Comparison of ENCODE assay signal across 9 mouse cellular contexts in genomic region chr17:87473736-87474500, GRCm38 (mm10). TPM values are rescaled to one million over a fixed set of nuclear protein-coding genes. Genes with fewer than 3 reads are reported as not detected.
DNase-seq lines count a peak whose midpoint lies in the region; ATAC-seq and TF ChIP-seq lines count a peak whose summit lies in the region.
"Had no signal": no experiment of that assay in that cellular context is flagged by ENCODE, and none has a peak within 500 bp of the region (broad histone marks: within the 10 kb centered on the region; RNA-seq: fewer than 3 reads in every experiment).

No protein-coding gene starts in this region.

- peak overlapping the region; percentile 73 for H3K4me2 ChIP-seq in kidney, embryonic 16.5 days (replicated peaks; ENCODE audit: low read depth, low read length)
- peak overlapping the region; percentile 67 for H3K4me2 ChIP-seq in liver, embryonic 11.5 days
- H3K4me2 ChIP-seq in midbrain, postnatal 0 days (ENCODE audit: low read depth, low read length, poor library complexity, severe bottlenecking) = peak overlapping the region; percentile 46
- H3K4me2 ChIP-seq in stomach, postnatal 0 days (replicated peaks; ENCODE audit: low read depth) = peak overlapping the region; percentile 55

- H3K9ac ChIP-seq in kidney, embryonic 16.5 days (replicated peaks; ENCODE audit: low read length) = peak overlapping the region; percentile 52
- H3K9ac ChIP-seq in liver, embryonic 11.5 days (ENCODE audit: low read depth, low read length) = no peak overlapping the region
- H3K9ac ChIP-seq in midbrain, postnatal 0 days (replicated peaks; ENCODE audit: low read length, poor library complexity, severe bottlenecking) = peak overlapping the region; percentile 24; the same call in 1 of the 2 replicates
- H3K9ac ChIP-seq in stomach, postnatal 0 days (ENCODE audit: low read length) = peak overlapping the region; percentile 38; the same call in 1 of the 2 replicates

- TF ChIP-seq CTCF in midbrain, postnatal 0 days (IDR thresholded peaks at IDR 0.05) = no peak
- no peak for TF ChIP-seq CTCF in stomach, postnatal 0 days (IDR thresholded peaks at IDR 0.05; ENCODE audit: low read depth)

- peaks cover 28% of the 10 kb centered on the region for H3K4me1 ChIP-seq in embryonic facial prominence, embryonic 10.5 days
- H3K4me1 ChIP-seq in heart, embryonic 10.5 days = peaks cover 63% of the 10 kb centered on the region
- peaks cover 28% of the 10 kb centered on the region for H3K4me1 ChIP-seq in kidney, embryonic 16.5 days (ENCODE audit: insufficient read depth, low read length)
- peaks cover 37% of the 10 kb centered on the region for H3K4me1 ChIP-seq in liver, embryonic 11.5 days (replicated peaks; ENCODE audit: control insufficient read depth, insufficient read depth, low read length)
- H3K4me1 ChIP-seq in midbrain, postnatal 0 days (ENCODE audit: insufficient read depth, low read length) = peaks cover 9% of the 10 kb centered on the region
- peaks cover 8% of the 10 kb centered on the region; the same call in 1 of the 2 replicates for H3K4me1 ChIP-seq in stomach, postnatal 0 days (replicated peaks; ENCODE audit: control insufficient read depth, insufficient read depth)

- H3K4me3 ChIP-seq in embryonic facial prominence, embryonic 10.5 days = peak overlapping the region; percentile 56
- peak overlapping the region; percentile 62 for H3K4me3 ChIP-seq in heart, embryonic 10.5 days
- peak overlapping the region; percentile 42 for H3K4me3 ChIP-seq in kidney, embryonic 16.5 days (ENCODE audit: low read length)
- peak overlapping the region; percentile 10 for H3K4me3 ChIP-seq in liver, embryonic 11.5 days (ENCODE audit: low read depth, low read length)
- H3K4me3 ChIP-seq in midbrain, postnatal 0 days (ENCODE audit: low read depth, low read length) = peak overlapping the region; percentile 22; the same call in 1 of the 2 replicates
- H3K4me3 ChIP-seq in stomach, postnatal 0 days (ENCODE audit: low read depth, low read length) = peak overlapping the region; percentile 25

- H3K27ac ChIP-seq in embryonic facial prominence, embryonic 10.5 days (replicated peaks) = peak overlapping the region; percentile 59
- peak overlapping the region; percentile 84 for H3K27ac ChIP-seq in heart, embryonic 10.5 days
- peak overlapping the region; percentile 45; the same call in 1 of the 2 replicates for H3K27ac ChIP-seq in kidney, embryonic 16.5 days (ENCODE audit: low read length)
- H3K27ac ChIP-seq in liver, embryonic 11.5 days (ENCODE audit: low read depth, low read length) = no peak overlapping the region
- H3K27ac ChIP-seq in midbrain, postnatal 0 days (ENCODE audit: low read depth, low read length) = peak overlapping the region; percentile 57
- H3K27ac ChIP-seq in stomach, postnatal 0 days (replicated peaks) = peak overlapping the region; percentile 63

- peaks cover 45% of the 10 kb centered on the region for H3K27me3 ChIP-seq in embryonic facial prominence, embryonic 10.5 days (replicated peaks; ENCODE audit: low read depth, poor library complexity, severe bottlenecking)
- peaks cover 8% of the 10 kb centered on the region for H3K27me3 ChIP-seq in heart, embryonic 10.5 days (ENCODE audit: insufficient read depth, poor library complexity, severe bottlenecking)
- no peaks in the 10 kb centered on the region for H3K27me3 ChIP-seq in kidney, embryonic 16.5 days (ENCODE audit: insufficient read depth, low read length)
- peaks cover 10% of the 10 kb centered on the region; the same call in 1 of the 2 replicates for H3K27me3 ChIP-seq in liver, embryonic 11.5 days (replicated peaks; ENCODE audit: control insufficient read depth, insufficient read depth, low read length)
- no peaks in the 10 kb centered on the region for H3K27me3 ChIP-seq in midbrain, postnatal 0 days (ENCODE audit: insufficient read depth, low read length)
- H3K27me3 ChIP-seq in stomach, postnatal 0 days (ENCODE audit: control insufficient read depth, insufficient read depth, low read length) = no peaks in the 10 kb centered on the region
- H3K27me3 ChIP-seq: Patski had no signal

- WGBS in embryonic facial prominence, embryonic 10.5 days = under 1% methylated on average over 23 of the region's 23 CpGs
- under 1% methylated on average over 23 of the region's 23 CpGs for WGBS in heart, embryonic 10.5 days
- WGBS in kidney, embryonic 16.5 days = 1% methylated on average over 23 of the region's 23 CpGs
- 3% methylated on average over 23 of the region's 23 CpGs for WGBS in liver, embryonic 11.5 days
- WGBS in midbrain, postnatal 0 days = 2% methylated on average over 23 of the region's 23 CpGs
- WGBS in stomach, postnatal 0 days = 2% methylated on average over 23 of the region's 23 CpGs

- DNase-seq in urinary bladder, postnatal 25 days (ENCODE audit: low spot score) = peak; percentile 24
- no peak for DNase-seq in urinary bladder, postnatal 4 days (ENCODE audit: low spot score in 2 of 2)
- DNase-seq in embryonic facial prominence, embryonic 10.5 days (ENCODE audit: low spot score) = peak; percentile 52
- DNase-seq in heart, embryonic 10.5 days (ENCODE audit: low spot score) = no peak
- DNase-seq in liver, embryonic 11.5 days (ENCODE audit: low spot score) = peak; percentile 52
- DNase-seq in midbrain, postnatal 0 days (ENCODE audit: low spot score) = peak; percentile 74
- DNase-seq in stomach, postnatal 0 days (ENCODE audit: low spot score) = peak; percentile 55

- no peaks in the 10 kb centered on the region for H3K9me3 ChIP-seq in embryonic facial prominence, embryonic 10.5 days
- H3K9me3 ChIP-seq in heart, embryonic 10.5 days = no peaks in the 10 kb centered on the region
- H3K9me3 ChIP-seq in kidney, embryonic 16.5 days (ENCODE audit: low read length) = no peaks in the 10 kb centered on the region
- H3K9me3 ChIP-seq in liver, embryonic 11.5 days (ENCODE audit: control insufficient read depth, low read length) = no peaks in the 10 kb centered on the region
- H3K9me3 ChIP-seq in midbrain, postnatal 0 days (ENCODE audit: low read length) = no peaks in the 10 kb centered on the region
- no peaks in the 10 kb centered on the region for H3K9me3 ChIP-seq in stomach, postnatal 0 days (ENCODE audit: control insufficient read depth, low read length)

- H3K36me3 ChIP-seq in embryonic facial prominence, embryonic 10.5 days (replicated peaks) = no peaks in the 10 kb centered on the region
- no peaks in the 10 kb centered on the region for H3K36me3 ChIP-seq in heart, embryonic 10.5 days
- H3K36me3 ChIP-seq in kidney, embryonic 16.5 days (ENCODE audit: insufficient read depth, low read length) = no peaks in the 10 kb centered on the region
- H3K36me3 ChIP-seq in liver, embryonic 11.5 days (ENCODE audit: control insufficient read depth, insufficient read depth, low read length) = no peaks in the 10 kb centered on the region
- H3K36me3 ChIP-seq in midbrain, postnatal 0 days (ENCODE audit: insufficient read depth, low read length) = no peaks in the 10 kb centered on the region
- no peaks in the 10 kb centered on the region for H3K36me3 ChIP-seq in stomach, postnatal 0 days (ENCODE audit: control insufficient read depth, insufficient read depth, low read length)

- no peak for TF ChIP-seq EP300 in stomach, postnatal 0 days (optimal IDR thresholded peaks at IDR 0.05)

- peak; percentile 87 for ATAC-seq in kidney, embryonic 16.5 days (ENCODE audit: low FRiP score, low TSS enrichment)
- 0 out of 2 replicates have a peak, but pooled peaks have one; percentile 14 for ATAC-seq in liver, embryonic 11.5 days (replicated peaks; ENCODE audit: low FRiP score)
- peak; percentile 76 for ATAC-seq in midbrain, postnatal 0 days (ENCODE audit: low FRiP score)
- peak; percentile 63 for ATAC-seq in stomach, postnatal 0 days (ENCODE audit: low FRiP score, low TSS enrichment)
- ATAC-seq: Patski had no signal

RNA-seq across cellular contexts. Expression of gene Calm2, which starts 27.2 kb away (rescaled TPM):
- polyA plus RNA-seq in embryonic facial prominence, embryonic 10.5 days (2016; fragmentation: Nextera tagmentation; extraction: Ambion mirVana) = 1,075 and 1,119 TPM in 2 replicates
- polyA plus RNA-seq in heart, embryonic 10.5 days (2016; fragmentation: Nextera tagmentation; extraction: Ambion mirVana) = 738 and 942 TPM in 2 replicates
- polyA plus RNA-seq in kidney, embryonic 16.5 days (2015; fragmentation: Nextera tagmentation; extraction: Ambion mirVana) = 1,041 and 1,124 TPM in 2 replicates
- 744 and 764 TPM in 2 replicates for polyA plus RNA-seq in liver, embryonic 11.5 days (2014; fragmentation: Nextera tagmentation; extraction: Ambion mirVana)
- total RNA-seq in midbrain, postnatal 0 days (2014; rRNA removed) = 1,303 and 1,380 TPM in 2 replicates
- 3,238 and 3,263 TPM in 2 replicates for polyA plus RNA-seq in midbrain, postnatal 0 days (2015; fragmentation: Nextera tagmentation; extraction: Ambion mirVana)
- 781 and 848 TPM in 2 replicates for polyA plus RNA-seq in stomach, postnatal 0 days (2015; fragmentation: Nextera tagmentation; extraction: Ambion mirVana)

RNA-seq across cellular contexts. Expression of gene Stpg4, which starts 46.4 kb away (rescaled TPM):
- polyA plus RNA-seq in embryonic facial prominence, embryonic 10.5 days (2016; fragmentation: Nextera tagmentation; extraction: Ambion mirVana) = not detected in 2 replicates
- 0.52 TPM in 1 of 2 replicates, not detected in the other for polyA plus RNA-seq in heart, embryonic 10.5 days (2016; fragmentation: Nextera tagmentation; extraction: Ambion mirVana)
- polyA plus RNA-seq in kidney, embryonic 16.5 days (2015; fragmentation: Nextera tagmentation; extraction: Ambion mirVana) = 0.60 TPM in 1 of 2 replicates, not detected in the other
- polyA plus RNA-seq in liver, embryonic 11.5 days (2014; fragmentation: Nextera tagmentation; extraction: Ambion mirVana) = not detected in 2 replicates
- total RNA-seq in midbrain, postnatal 0 days (2014; rRNA removed) = not detected in 2 replicates
- 0.27 and 0.28 TPM in 2 replicates for polyA plus RNA-seq in midbrain, postnatal 0 days (2015; fragmentation: Nextera tagmentation; extraction: Ambion mirVana)
- not detected in 2 replicates for polyA plus RNA-seq in stomach, postnatal 0 days (2015; fragmentation: Nextera tagmentation; extraction: Ambion mirVana)
- polyA plus RNA-seq: Patski had no signal

Comparison
In these comparisons a context has a peak if more than half of its experiments do, and no peak if none do; other contexts are left out.
1. DNase-seq: peak in urinary bladder, postnatal 25 days (single experiment), embryonic facial prominence, embryonic 10.5 days (single experiment), liver, embryonic 11.5 days (single experiment), midbrain, postnatal 0 days (single experiment) and stomach, postnatal 0 days (single experiment); none in urinary bladder, postnatal 4 days (0 of 2) and heart, embryonic 10.5 days (single experiment).
2. H3K4me3 ChIP-seq: peak in every context shown above with its lines; median percentile 62 in heart, embryonic 10.5 days; 56 in embryonic facial prominence, embryonic 10.5 days; 42 in kidney, embryonic 16.5 days; 25 in stomach, postnatal 0 days; 22 in midbrain, postnatal 0 days; 10 in liver, embryonic 11.5 days.
3. ATAC-seq: peak in every context shown above with its lines; median percentile 87 in kidney, embryonic 16.5 days; 76 in midbrain, postnatal 0 days; 63 in stomach, postnatal 0 days; 14 in liver, embryonic 11.5 days.
4. Peak in every context shown above with its lines, with median percentiles within 50 percentile points of each other: H3K4me2 ChIP-seq.